In the genomic region with DNA sequence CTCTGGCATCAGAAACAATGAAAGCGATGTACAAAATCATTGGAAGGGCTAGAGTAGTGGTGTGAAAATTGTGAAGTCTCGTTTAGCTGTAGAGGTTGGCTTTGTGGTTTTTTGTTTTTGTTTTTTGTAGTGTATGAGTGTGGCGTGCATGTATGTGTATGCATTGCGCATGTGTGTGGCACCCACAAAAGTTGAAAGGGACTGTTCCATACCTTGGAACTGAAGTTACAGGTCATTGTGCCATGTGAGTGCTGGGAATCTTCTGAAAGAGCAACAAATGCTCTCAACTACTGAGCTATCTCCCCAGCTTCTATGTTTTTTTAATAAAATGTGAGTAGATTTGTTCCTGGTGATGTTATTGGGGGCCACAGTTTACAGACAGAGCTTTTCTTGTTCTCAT, we compare ENCODE assay signal across 2 mouse cellular contexts.
A peak's percentile ranks its signal among the peaks of the same experiment; 100 is the strongest.
TF ChIP-seq lines count a peak whose summit lies in the region.

No protein-coding gene starts in this region.

TF ChIP-seq in MEL, 35 proteins besides CTCF, POLR2A, EP300 and RAD21:
- TF ChIP-seq POLR2AphosphoS2 (IDR thresholded peaks at IDR 0.05; ENCODE audit: low read length) (peak; percentile 47; the same call in 1 of the 2 replicates), MYC (IDR thresholded peaks at IDR 0.05; ENCODE audit: low read depth, low read length) (no peak)

TF ChIP-seq in myocyte, 11 proteins besides CTCF, POLR2A, EP300 and RAD21:
- TF ChIP-seq CEBPB (IDR thresholded peaks at IDR 0.05; ENCODE audit: insufficient read depth, poor library complexity, severe bottlenecking) (no peak), POLR2AphosphoS2 (IDR thresholded peaks at IDR 0.05; ENCODE audit: insufficient read length, low read depth) (peak; percentile 63), TCF3 (IDR thresholded peaks at IDR 0.05; ENCODE audit: insufficient read length, low read depth) (no peak), E2F4 (IDR thresholded peaks at IDR 0.05; ENCODE audit: insufficient read depth) (no peak), MAX (IDR thresholded peaks at IDR 0.05; ENCODE audit: low read depth) (no peak), REST (IDR thresholded peaks at IDR 0.05; ENCODE audit: insufficient read depth, insufficient read length) (no peak), SRF (IDR thresholded peaks at IDR 0.05; ENCODE audit: control insufficient read depth, insufficient read length, low read depth) (no peak), USF1 (IDR thresholded peaks at IDR 0.05; ENCODE audit: low read depth) (no peak)
